Mouse (Mus musculus) lung, postnatal 0 days (tissue): ENCODE data around the gene Pnpla8. TPM values are rescaled to one million over a fixed set of nuclear protein-coding genes. Genes with fewer than 3 reads are reported as not detected.
A peak's percentile ranks its signal among the peaks of the same experiment; 100 is the strongest.

ENCODE experiments used
- ATAC-seq: fragments of 200-750 bp; cut with Nextera tagmentation; 2 replicates; pipeline ENCODE4 v1.8.0; 2017; ENCODE audit warnings: moderate library complexity
- DNase-seq: peaks from one replicate; pipeline ENCODE4 v3.0.0-alpha.2; 2016; ENCODE audit warnings: low spot score
- H3K27ac ChIP-seq: fragments of 300-500 bp; sonication (generic); 2 replicates; pipeline ENCODE4 v1.5.1; 2014; ENCODE audit warnings: antibody characterized with exemption, mild to moderate bottlenecking, low read length, mixed read lengths
- H3K27me3 ChIP-seq: fragments of 300-500 bp; sonication (generic); replicated peaks from 2 replicates; pipeline ENCODE4 v1.6.1; 2014; ENCODE audit warnings: low read length, mixed read lengths; ENCODE audit not compliant: insufficient read depth
- H3K36me3 ChIP-seq: fragments of 300-500 bp; sonication (generic); 2 replicates; pipeline ENCODE4 v1.6.1; 2014; ENCODE audit warnings: low read length, mixed read lengths; ENCODE audit not compliant: insufficient read depth
- H3K4me1 ChIP-seq: fragments of 300-500 bp; sonication (generic); 2 replicates; pipeline ENCODE4 v1.6.1; 2014; ENCODE audit warnings: antibody characterized with exemption, low read depth, low read length, mixed read lengths; ENCODE audit not compliant: insufficient read depth
- H3K4me2 ChIP-seq: fragments of 300-500 bp; sonication (generic); replicated peaks from 2 replicates; pipeline ENCODE4 v1.6.1; 2014; ENCODE audit warnings: low read depth, mild to moderate bottlenecking, low read length, moderate library complexity, mixed read lengths
- H3K4me3 ChIP-seq: fragments of 300-500 bp; sonication (generic); 2 replicates; pipeline ENCODE4 v1.5.1; 2014; ENCODE audit warnings: low read depth, low read length
- H3K9ac ChIP-seq: fragments of 300-500 bp; sonication (generic); replicated peaks from 2 replicates; pipeline ENCODE4 v1.6.1; 2014; ENCODE audit warnings: low read depth, mild to moderate bottlenecking
- H3K9me3 ChIP-seq: fragments of 300-500 bp; sonication (generic); 2 replicates; pipeline ENCODE4 v1.6.1; 2016; ENCODE audit warnings: low read length, mixed read lengths
- CTCF ChIP-seq: IDR thresholded peaks from 2 replicates; pipeline ENCODE4 v1.5.1; 2016; ENCODE audit warnings: antibody characterized with exemption, mild to moderate bottlenecking
- EP300 ChIP-seq: IDR thresholded peaks from 2 replicates; pipeline ENCODE4 v1.6.1; 2016; ENCODE audit warnings: antibody characterized with exemption, mild to moderate bottlenecking, control low read depth
- WGBS: fragments of 180-500 bp; shearing (Covaris S2); extraction: QIAGEN DNeasy Blood & Tissue Kit; methylation state at CpG from one replicate; pipeline ENCODE4 v1.1.7; 2014; 5-methylcytosine and 5-hydroxymethylcytosine counted together
- microRNA-seq: library from miRNA; unstranded; fragments of <30 nt; microRNA quantifications from one replicate; pipeline ENCODE4, GENCODE M21; 2016
- polyA plus RNA-seq: library from polyadenylated mRNA; unstranded; fragments of >200 nt; fragmentation: Nextera tagmentation; extraction: Ambion mirVana; gene quantifications from 2 replicates; pipeline ENCODE4 v1.2.1, GENCODE M21; 2015

Pnpla8 gene
- polyA plus RNA-seq, 1 experiment from 2014 or later: 72.4 TPM

DNA sequence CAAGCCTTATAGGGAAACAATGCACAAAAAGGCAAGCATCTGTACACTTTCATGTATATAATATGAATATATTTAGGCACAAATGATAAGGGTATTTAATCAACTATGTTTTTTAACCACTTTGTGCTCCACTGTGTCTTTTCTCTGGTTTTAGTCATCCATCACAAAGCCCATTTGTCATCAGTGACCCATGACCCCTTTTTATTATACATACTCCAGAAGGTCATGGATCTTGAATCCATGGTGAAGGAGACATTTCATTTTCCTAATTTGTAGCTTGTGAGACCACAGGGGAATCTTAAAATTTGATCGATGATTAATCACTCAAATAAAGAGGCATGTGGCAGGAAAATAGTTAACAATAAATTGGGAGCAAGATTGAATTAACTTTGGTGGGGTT, 136.7 kb downstream of the Pnpla8 start:
- H3K4me2 ChIP-seq: no peak overlapping the region
- H3K36me3 ChIP-seq: no peaks in the 10 kb centered on the region
- no peak overlapping the region for H3K9ac ChIP-seq
- TF ChIP-seq EP300: no peak
- no peak for TF ChIP-seq CTCF
- H3K4me3 ChIP-seq: no peak overlapping the region
- WGBS: 98% methylated on average over 1 of the region's 1 CpGs
- H3K27ac ChIP-seq: no peak overlapping the region
- H3K9me3 ChIP-seq: no peaks in the 10 kb centered on the region
- no peaks in the 10 kb centered on the region for H3K4me1 ChIP-seq
- no peaks in the 10 kb centered on the region for H3K27me3 ChIP-seq
- ATAC-seq: no peak
- DNase-seq: no peak

DNA sequence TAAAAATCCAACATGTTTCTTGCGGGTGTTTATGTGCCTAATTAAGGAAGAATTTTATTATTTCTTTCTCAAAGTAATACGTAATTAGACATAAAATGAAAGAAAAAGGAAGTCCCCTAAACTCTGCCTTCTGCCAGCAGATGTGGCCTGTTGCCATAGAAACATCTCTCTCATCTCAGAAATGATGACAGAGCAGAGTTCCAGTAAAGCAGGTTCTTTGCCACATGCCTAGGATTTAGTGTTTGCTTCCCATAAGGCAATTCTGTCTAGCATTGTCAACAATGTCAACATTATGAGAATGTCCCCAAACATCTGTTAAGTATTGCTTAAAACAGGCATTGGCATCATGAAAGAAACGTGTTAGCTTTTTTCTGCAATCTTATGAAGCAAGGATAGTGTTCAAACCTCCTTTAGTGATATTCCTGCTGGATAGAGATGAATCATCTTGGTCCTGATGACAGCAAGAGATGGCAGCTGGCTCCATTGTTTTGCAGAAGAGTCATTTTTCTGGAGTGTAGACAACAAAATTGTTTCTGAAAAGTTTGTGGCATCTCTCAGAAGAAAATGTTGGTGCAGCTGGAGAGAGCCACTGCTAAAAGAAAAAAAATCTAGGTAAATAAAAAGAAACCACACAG, 150.0 kb downstream of the Pnpla8 start:
- H3K36me3 ChIP-seq: no peaks in the 10 kb centered on the region
- no peaks in the 10 kb centered on the region for H3K27me3 ChIP-seq
- no peak overlapping the region for H3K27ac ChIP-seq
- no peaks in the 10 kb centered on the region for H3K4me1 ChIP-seq
- 51% methylated on average over 3 of the region's 3 CpGs for WGBS
- TF ChIP-seq CTCF: no peak
- no peak for TF ChIP-seq EP300
- DNase-seq (peak; percentile 28), ATAC-seq (no peak)
- H3K4me3 ChIP-seq: no peak overlapping the region
- no peaks in the 10 kb centered on the region for H3K9me3 ChIP-seq
- no peak overlapping the region for H3K4me2 ChIP-seq
- H3K9ac ChIP-seq: no peak overlapping the region

Small RNAs within 50 kb of the gene (microRNA-seq; reads per million reads assigned to microRNA genes)
- not detected for gene Mir5627

Other genes starting within 250 kb of the Pnpla8 start
- gene Dnajb9, start 11.0 kb upstream of the Pnpla8 start, polyA plus RNA-seq: 39.0 and 45.3 TPM in 2 replicates
- 10.3 and 12.8 TPM in 2 replicates for gene Nrcam, start 107.5 kb downstream of the Pnpla8 start, polyA plus RNA-seq